Mouse (Mus musculus): Measurements from ENCODE around the gene Lrp3.
"Not testable (repeated sequence)": the region's sequence is repeated elsewhere in the genome, so short reads cannot be mapped to it uniquely, and the experiment has no call there.

Lrp3 gene

GRCm38 (mm10) chr7:35215225-35215624 is at the start of gene Lrp3:
Lrp3 (minus strand) TSS chr7:35215498.
- DNase-seq, result peak; percentile 69

- DNase-seq, result peak; percentile 73
Measured at GRCm38 (mm10) chr7:35264746-35265145, 49.4 kb upstream of the Lrp3 start.

GRCm38 (mm10) chr7:35263595-35264489 is 48.5 kb upstream of the Lrp3 start:
- DNase-seq, result no peak

GRCm38 (mm10) chr7:35259384-35259783 is 44.1 kb upstream of the Lrp3 start:
- DNase-seq, result no peak

GRCm38 (mm10) chr7:35258294-35258693 is 43.0 kb upstream of the Lrp3 start:
- no peak for DNase-seq

GRCm38 (mm10) chr7:35252041-35252558 is 36.8 kb upstream of the Lrp3 start:
- DNase-seq, result peak; percentile 54

- DNase-seq, result not testable (repeated sequence)
Measured at GRCm38 (mm10) chr7:35237935-35238334, 22.6 kb upstream of the Lrp3 start.

- DNase-seq, result peak; percentile 82
Measured at GRCm38 (mm10) chr7:35235308-35235707, 20.0 kb upstream of the Lrp3 start.

GRCm38 (mm10) chr7:35234361-35235245 is 19.3 kb upstream of the Lrp3 start:
- peak; percentile 99 for DNase-seq

GRCm38 (mm10) chr7:35233861-35234260 is 18.6 kb upstream of the Lrp3 start:
- DNase-seq, result no peak

GRCm38 (mm10) chr7:35232796-35233455 is 17.6 kb upstream of the Lrp3 start:
- no peak for DNase-seq

- DNase-seq, result no peak
Measured at GRCm38 (mm10) chr7:35230333-35230732, 15.0 kb upstream of the Lrp3 start.

- DNase-seq, result no peak
Measured at GRCm38 (mm10) chr7:35220694-35221365, 5.5 kb upstream of the Lrp3 start.

GRCm38 (mm10) chr7:35215731-35216130 is 433 bp upstream of the Lrp3 start:
- no peak for DNase-seq

- DNase-seq, result no peak
Measured at GRCm38 (mm10) chr7:35214442-35215222, 666 bp downstream of the Lrp3 start.

GRCm38 (mm10) chr7:35211791-35212190 is 3.5 kb downstream of the Lrp3 start:
- DNase-seq, result no peak

- peak; percentile 68 for DNase-seq
Measured at GRCm38 (mm10) chr7:35199755-35200154, 15.5 kb downstream of the Lrp3 start.

- peak; percentile 70 for DNase-seq
Measured at GRCm38 (mm10) chr7:35198981-35199754, 16.1 kb downstream of the Lrp3 start.

- DNase-seq, result peak; percentile 55
Measured at GRCm38 (mm10) chr7:35197022-35197421, 18.3 kb downstream of the Lrp3 start.

- no peak for DNase-seq
Measured at GRCm38 (mm10) chr7:35191276-35191675, 24.0 kb downstream of the Lrp3 start.
